Mouse (Mus musculus) retina, embryonic 14.5 days (tissue): Measurements from ENCODE around the gene Rapgef5.

Experiments
- DNase-seq: peaks from one replicate; pipeline ENCODE4 v3.0.0-alpha.2; 2015; ENCODE audit warnings: low spot score

The Rapgef5 gene

DNA sequence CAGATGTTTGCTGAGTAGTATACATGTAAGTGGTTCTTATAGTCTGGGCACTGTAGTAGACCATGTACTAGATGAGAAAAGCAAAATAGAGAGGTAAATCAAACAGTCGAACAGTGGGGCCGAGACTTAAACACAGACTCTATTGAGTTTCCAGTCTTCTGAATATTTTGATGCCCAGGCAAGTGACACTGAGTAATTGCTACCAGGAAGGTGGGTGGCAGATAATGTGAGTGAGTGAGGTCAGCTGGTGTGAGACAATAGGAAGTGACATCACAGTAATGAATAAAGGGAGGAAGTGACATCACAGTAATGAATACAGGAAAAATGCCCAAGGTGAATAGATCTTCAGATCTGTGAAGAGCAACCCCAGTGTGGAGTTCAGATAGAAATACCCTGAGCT lies at the start of gene Rapgef5:
Rapgef5 (plus strand) TSS at position 301 of the 400 bp plus-strand sequence.
- DNase-seq: no peak

DNA sequence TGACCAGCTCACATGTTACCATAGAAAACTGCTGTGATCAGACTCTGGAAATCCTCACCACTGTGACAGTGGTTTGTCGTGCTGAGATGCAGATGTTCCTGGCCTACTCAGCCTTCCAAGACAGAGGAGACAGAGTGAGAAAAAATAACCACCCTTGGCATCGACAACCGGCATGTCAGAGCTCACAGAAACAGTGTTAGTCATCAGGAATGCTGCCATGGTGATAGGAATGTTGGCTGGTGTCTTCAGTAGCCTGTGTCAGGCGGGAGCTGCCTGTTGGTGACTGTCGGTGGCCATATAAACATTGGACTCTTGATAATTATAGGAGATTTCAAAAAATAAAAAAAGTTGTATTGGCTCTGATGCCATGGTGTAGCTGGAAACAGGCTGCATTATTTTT lies 48.0 kb upstream of the Rapgef5 start:
- no peak for DNase-seq

DNA sequence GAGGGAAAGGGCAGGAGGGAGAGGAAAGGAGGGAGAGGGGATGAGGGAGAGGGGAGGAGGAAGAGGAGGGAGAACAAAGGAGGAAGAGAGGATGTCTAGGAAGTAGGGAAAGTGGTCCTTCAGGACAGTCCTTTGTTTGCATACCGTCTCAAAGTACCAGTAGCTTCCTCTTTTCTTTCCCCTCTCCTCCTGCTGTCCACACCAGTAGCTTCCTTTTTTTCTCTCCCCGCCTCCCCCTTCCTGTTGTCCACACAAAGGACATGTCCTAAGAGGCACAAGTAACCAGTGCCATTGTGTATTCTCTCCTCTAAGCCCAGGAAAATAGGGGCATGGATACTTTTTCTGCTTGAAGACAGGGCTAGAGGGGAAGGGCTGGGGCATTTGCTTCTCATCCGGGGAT lies 37.3 kb upstream of the Rapgef5 start:
- DNase-seq: no peak

DNA sequence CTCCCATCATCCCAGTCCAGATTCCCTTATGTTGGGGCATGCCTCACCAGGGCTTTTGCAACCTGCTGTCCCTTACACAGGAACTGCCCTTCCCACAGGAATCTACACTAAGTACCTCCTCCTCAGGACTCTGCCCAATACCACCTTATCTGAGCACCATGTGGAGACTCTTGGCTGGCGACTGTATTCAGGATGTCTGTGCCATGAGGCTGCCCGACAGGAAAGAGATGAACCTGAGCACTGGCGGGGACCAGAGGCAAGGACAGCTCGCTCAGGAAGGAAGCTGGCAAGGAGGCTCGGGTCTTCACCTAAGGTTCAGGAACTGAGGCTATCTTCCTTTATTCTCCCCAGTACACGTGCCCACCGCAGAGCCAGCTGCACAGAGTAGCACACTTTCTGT lies 36.6 kb upstream of the Rapgef5 start:
- DNase-seq: no peak

DNA sequence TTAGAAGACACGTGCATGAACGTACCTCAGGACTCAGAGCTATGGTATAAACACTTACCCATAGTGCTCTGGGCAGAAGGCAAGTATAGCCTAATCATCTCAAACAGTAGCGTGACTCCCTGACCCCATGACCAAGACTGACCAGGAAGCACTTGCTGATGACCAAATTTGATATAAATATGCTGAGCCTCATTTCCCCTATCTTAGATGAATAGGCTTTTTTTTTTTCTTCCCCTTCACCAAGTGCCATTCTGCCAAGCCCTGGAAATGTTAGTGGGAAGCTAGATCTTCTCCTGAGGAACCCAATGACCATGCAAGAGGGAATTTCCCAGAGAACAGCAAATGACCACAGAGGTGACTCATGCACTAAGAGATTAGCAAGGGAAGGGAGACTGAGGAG lies 35.3 kb upstream of the Rapgef5 start:
- DNase-seq: no peak

DNA sequence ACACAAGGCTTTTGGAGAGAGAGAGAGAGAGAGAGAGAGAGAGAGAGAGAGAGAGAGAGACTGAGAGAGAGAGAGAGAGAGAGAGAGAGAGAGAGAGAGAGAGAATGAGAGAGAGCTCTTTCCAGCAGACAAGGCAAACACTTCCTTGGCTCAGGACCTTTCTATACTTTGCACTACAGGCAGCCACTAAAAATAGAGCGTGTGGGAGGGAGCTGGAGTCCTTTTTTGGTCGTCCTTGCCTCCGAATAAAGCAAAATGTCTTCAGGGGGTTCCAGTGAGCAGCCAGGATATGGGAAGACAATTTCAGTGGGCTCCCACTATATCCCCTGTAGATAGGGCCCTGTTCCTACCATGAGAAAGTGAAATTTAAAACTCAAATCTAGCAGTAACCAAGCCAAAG lies 33.6 kb upstream of the Rapgef5 start:
- no peak for DNase-seq

DNA sequence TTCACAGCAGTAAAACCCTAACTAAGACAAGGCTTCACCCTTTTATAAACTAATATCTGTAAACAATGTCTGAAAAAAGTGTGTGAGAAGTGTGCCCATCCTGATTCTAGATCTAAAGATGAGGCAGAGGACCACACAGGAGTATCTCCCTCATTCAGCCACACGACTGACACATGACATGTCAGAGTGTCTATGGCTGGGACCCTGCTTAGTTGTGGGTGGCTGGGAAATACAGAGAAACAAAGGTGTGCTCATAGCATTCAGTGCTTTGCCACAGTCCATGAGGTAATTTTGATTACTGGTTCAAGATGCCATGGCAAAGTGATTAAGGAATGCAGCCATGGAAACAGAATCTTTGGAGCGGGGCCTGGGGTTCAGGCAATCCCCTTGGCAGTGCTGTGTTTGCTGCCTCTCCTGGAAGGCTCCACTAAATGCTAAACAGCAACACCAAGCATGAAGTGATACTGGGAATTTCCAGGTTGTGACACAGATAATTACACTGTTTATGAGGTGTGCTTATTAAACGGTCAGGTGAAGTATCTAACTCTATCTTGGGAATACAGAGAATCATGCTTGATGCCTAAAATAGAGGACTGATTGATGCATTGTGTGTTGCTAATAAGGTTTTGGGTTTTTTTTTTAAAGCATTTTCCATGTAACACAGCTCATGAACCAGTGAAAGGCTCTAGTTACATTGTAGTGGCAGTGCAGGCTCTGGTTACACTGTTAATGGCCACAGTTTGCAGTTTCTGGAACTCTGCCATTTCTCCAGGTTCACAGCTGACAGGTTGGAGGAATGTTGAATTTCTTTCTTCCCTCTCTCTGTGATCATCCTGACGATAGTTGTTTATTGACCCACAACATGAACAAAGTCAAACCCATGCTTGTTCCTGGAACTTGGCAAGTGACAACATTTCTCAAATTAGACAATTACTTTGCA lies 29.9 kb upstream of the Rapgef5 start:
- DNase-seq: no peak

DNA sequence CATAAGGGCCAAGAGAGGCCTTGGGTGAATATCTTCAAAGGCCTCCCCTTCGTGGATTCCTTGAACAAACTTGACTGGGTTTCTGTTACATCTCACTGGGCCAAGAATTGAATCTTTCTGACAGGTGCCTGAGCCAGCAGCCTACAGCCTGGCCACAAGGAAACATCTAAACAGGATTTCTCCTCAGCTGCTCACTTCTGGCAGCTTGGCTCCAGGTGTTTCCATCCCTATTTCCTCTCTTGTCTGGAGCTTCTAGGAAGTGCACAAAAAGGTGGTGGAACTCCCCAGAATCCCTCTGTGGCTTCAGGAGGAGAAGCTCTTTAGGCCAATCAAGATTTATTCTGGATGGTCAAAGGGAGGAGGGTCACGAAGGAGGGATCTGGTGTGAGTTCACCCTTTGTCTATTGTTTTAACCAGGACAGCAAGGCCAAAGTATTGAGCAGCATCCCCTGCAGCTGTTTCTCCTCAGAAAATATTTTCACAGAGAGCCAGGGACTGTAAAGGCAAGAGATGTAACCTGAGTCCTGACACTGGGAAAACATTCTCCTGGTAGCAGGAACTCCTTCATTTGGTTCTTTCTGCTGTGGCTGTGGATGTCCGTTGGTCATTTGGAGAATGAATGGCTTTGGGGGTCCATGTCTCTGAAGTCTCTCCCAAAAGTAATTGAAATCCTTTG lies 19.6 kb upstream of the Rapgef5 start:
- no peak for DNase-seq

DNA sequence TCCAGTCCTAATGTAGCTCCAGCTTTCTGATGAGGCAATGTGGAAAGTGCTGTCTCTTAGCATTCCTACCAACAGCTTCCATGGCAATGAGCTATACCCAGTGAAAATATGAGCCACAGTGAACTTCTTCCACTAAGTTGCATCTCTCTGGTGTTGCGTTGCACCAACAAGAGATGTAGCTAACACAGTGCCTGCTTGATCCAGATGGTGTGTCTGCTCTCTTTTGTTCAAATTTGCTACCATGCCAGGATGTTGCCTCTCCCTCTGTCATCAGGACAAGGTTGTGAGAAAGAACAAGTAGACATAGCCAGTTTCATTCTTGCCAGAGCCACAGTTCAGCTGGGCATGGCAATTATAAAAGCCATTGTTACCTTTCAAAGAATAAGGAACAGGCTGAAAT lies 18.9 kb upstream of the Rapgef5 start:
- DNase-seq: no peak

DNA sequence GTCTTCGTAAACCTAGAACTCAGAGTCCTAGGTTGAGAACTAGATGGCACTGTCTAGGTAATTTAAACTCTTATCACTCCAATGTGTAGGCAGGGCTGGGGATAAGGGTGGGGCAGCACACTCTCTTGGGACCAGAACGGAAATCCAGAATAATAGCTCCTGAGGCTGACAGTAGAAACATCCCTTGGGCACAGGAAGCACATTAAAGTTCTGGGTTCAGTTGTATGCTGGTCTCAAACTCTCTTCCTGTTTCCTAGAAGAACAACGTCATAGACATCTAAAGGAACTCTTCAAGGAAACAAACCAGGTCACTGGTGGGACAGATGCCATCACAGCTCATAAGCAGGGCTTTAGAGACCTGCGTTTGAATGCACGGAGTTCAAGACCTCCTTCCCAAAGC lies 17.0 kb upstream of the Rapgef5 start:
- no peak for DNase-seq

DNA sequence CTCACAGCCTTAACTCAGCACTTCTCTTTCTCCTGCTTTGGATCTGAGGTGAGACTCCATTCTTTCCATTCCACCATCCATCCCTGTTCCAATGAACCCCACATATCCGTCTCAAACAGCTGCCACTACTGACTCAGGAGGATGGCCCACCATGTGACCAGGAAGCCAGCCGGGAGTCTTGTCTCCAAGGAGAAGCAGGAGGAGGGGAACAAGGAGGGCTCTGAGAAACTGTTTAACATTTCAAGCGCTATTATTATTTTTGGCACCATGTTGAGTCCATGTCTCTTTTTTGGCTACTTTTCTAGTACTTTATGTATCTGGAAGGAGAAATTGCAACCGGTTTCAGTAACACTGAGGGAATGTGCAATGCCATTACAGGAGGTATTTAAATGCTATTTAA lies 15.1 kb upstream of the Rapgef5 start:
- DNase-seq: no peak

DNA sequence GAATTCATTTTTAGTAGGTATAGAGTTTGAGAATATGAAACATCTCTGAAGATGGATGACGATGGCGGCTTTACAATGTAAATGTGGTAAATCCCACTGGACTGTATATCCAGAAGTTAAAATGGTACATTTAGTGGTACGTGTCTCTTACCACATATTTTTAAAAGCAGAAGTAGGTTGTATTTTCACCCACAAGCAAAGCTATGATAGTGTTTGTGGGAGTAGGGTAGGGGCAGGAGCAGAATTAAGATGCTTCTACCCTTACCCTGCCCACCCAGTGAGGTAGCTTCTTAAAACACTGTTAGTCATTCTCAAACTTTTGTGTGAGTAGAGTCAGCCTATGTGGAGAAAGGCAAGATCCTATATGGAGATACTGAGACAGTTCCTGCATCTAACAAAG lies 13.4 kb upstream of the Rapgef5 start:
- no peak for DNase-seq

DNA sequence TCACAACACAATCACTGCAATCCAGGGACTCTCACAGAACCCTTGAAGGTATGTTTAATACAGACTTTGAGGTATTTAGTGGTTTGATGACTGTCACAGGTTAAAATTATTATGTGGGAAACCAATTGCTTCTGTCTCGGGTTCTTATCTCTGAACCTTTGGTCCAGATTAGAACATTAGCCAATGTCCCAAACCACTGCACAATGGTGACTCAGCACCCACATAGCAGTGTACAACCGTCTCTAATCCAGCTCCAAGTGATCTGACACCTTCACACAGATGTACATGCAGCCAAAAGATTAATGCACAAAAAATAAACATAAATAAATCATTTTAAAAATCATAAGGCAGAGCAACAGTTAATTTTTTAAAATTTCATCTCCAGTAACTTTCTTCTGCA lies 11.1 kb upstream of the Rapgef5 start:
- DNase-seq: no peak

DNA sequence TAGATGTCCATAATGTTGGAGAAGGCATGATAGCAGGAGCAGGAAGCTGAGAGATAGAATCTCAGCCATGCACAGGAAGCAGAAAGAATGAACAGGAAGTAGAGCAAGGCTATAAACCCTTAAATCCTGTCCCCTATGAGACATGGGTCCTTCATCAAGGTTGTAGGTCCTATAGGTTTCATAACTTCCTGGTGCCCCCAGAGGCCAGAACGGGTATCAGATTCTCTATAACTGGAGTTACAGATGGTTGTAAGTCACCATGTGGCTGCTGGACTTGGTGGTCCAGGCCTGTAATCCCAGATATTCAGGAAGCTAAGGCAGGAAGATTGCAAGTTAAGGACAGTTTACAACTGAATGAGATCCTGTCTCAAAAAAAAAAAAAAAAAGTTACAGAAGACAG lies 8.5 kb upstream of the Rapgef5 start:
- no peak for DNase-seq

DNA sequence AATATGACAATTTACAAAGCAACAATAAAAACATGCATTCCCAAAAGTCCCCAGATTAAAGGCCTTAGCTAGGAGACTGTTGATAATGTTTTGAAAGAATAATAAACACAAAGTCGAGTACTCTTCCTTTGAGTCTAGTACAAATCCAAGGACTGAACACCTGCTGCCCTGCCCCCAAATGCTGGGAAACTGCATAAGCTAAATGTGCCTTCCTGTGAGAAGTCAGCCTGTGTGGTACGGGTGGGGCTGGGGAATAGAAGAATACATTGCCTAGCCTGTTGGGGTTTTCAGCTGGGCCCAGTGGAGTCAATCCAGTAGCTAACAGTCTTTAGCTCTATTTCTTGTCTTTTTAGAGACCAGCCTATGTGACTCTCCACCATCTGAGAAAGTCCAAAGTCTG lies 6.4 kb upstream of the Rapgef5 start:
- no peak for DNase-seq

DNA sequence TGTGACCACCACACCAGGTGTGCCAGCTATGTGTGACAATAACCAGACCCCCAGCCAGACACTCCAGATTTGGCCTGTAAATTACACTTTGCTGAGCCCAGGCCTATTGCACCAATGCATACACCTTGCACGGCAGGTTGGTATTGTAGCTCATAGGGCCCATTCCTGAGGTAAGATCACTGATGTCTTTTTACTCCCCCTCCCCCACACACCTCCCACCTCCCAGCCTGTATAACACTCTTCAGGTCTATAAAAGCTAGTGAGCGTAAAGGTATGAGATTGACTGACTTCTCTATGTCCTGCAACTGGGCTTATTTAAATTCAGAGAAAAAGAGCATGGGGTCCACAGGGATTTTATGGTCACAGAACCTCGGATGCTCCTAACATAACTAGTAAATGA lies 3.8 kb upstream of the Rapgef5 start:
- DNase-seq: no peak

DNA sequence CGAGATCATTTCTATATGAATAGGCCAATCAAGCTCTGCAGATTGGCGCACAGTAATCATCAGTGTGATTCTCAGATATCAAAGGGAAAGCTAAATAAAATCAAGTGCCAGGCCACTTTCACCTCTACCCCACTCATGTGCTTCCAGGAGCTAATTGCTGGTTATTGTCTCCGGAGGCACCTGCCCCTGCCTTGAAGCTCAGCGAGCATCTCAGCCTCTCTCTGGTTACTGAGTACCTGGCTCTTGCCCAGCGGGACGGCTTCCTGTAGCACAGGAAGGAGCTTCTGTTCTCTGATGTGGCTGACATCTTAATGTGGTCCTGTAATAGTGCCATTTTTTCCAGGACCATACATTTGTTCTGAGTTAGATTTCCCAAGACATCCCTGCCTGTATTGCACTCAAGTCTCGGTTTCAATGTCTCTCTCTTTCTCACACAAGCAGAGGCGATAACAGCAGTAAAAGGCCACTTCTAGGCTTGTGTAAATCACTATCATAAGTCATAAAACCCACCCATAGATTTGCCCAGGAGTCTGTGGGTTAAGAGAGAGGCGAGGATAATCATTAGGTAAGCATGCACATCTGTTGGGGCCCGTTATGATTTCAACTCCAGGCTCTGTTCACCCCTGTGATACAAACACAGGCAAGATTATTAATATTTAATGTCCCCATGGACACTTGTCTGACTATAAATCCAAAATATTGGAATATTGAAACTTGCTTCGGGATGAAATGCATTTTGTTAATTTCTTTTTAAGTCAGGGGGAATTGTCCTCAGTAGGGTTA lies 2.9 kb upstream of the Rapgef5 start:
- no peak for DNase-seq

DNA sequence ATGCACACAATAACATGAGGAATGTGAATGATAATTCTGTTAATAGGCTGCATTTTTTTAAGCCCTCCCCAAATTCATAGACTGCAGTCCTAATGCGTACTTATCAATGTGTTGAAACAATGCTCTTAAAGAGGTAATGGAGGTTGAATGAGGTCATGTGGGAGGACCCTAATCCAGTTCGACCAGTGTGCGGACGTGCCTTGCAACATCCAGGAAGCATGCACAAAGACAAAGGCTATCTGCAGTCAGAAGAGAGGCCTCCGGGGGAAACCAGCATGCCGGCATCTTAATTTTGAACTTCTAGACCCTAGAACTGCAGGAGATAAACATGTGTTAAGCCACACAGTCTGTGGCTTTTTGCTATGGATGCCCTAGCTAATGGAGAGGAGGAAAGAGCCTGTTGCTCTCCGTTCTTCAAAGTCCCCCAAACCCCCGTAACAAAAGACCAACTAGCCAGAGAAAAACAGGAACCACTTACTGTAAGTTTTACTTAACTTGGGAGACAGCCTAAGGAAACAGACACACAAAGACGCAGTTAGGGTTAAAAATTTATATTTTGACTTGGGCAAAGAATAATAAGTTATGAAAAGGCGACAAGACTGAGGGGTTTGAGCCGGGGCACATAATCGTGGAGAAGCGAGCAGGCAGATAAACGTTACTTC lies 1.1 kb downstream of the Rapgef5 start:
- DNase-seq: no peak

DNA sequence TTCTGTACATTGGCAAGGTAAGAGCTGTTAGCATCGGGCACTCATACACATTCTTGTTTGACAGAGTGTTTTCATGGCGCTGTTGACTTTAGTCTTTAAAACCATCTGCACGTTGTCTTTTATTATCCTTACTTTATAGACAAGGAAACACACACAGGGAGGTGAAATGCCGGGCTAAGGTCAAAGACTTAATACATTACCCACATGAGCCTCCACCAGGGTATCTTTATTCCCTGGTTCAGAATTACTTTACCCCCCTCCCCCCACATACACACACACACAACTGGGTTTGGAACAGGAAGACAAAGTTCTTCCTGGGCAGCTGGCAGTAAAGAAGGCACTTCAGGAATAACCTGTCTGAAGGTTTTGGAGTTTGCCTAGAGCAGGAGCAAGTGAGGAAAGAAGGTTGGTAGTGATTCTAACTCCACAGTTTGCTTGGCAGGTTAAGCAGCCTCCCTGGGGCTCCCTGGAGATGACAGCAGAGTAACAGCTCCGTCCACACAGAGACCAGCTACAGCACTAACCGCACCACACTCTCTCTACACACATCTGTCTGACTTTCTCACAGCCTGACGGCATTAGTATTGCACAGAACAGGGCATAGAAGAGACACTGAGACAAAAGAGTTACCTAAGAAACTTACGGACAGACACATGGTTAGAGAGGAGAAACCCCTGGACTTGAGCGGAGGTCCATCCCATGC lies 8.2 kb downstream of the Rapgef5 start:
- DNase-seq: no peak

DNA sequence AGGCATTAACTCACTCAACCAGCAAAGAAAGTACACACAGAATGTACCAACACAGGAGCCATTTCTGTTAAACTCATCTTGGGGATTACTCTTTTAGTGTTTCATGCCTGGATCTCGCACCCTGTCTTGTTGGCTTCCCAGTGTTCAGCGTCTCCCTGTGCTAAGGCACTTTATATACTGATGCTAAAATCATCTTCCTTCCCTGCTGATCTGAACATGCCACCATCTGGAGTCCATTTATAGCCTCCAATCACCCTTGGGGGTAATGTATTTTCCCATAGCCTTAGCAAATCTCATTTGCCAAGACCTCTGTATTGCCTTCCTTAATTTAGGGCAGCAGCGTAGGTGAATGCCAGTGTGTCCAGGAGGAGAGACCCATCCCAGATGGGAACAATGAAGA lies 11.6 kb downstream of the Rapgef5 start:
- DNase-seq: no peak

DNA sequence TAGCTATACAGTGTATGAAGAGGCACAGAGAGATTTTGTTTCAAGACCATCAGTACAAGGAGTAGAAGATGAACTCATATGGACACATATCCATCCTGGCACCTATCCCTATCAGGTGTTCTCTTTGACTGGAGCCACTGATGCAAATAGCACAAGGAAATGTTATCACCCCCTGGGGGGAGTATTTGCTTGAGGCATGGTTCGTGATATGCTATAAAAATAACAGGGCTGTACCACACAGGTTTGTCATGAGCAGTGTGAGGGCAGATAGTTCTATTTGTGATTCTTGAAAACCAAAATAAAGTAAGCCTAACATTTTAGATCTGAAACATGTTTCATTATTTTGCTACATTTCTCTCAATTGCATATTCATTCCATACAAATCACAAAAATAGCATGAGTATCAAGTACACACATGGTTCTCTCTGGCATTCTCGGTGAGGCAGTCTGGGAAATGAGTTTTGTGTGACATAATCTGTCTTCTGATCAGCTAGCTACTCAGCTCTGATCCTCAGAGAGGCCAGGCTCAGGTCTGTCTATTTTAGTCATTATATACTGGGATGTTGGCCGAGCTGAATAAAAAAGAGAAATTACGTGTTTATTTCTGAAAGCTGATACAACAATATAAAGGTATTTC lies 12.3 kb downstream of the Rapgef5 start:
- DNase-seq: no peak
